Mouse (Mus musculus): ENCODE measurements around the gene Gm21985. TPM values are rescaled to one million over a fixed set of nuclear protein-coding genes. Genes with fewer than 3 reads are reported as not detected.
"Not testable (repeated sequence)": the region's sequence is repeated elsewhere in the genome, so short reads cannot be mapped to it uniquely, and the experiment has no call there.

Gene Gm21985
- total RNA-seq, 2 experiments from 2014 or later: not detected

DNA sequence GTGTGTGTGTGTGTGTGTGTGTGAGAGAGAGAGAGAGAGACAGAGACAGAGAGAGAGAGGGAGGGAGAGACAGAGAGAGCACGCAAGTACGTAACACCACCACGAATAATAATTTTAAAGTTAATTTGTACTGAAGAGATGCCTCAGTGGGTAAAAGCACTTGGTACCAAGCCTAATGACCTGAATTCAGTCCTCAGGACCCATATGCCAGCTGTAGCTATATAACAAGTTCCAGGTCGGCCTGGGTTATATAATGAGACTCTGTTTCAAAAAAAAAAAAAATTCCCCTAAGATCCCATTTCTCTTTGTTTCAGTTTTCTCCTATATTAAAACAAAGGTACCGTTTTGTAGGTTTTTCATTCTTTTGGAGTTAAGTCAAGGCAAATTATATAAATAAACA lies 124.7 kb downstream of the Gm21985 start:
- no peak for DNase-seq (ENCODE audit: low spot score in 2 of 2)

DNA sequence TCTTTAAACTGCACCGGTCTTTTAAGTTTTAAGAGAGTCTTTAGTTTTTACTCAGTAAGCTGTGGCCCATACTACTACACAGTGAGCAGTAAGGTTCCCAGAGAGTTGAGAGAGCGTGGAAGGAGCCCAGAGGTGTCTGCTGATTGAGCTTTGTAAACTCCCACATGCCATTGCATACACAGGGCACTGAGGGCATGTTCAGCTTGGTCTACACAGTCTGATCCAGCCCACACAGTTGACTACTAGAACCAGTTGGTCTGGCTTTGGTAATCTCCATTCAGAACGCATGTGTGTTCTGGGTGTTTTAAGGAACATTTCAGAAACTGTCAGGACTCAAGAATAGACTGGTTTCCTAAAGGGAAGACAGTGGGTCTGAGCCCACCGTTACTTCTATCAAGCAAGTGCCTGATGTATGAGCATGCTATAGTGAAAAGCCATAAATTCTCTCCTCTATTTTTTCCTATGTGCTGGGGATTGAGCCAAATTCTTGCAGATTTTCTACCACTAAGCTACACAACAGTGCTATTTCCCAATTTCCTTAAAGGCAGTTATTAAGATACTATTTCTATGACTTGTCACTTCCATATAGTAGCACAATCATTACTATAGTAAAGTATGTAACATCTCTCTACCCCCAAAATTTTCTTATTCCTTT lies 125.4 kb downstream of the Gm21985 start:
- DNase-seq (ENCODE audit: low spot score in 2 of 2): no peak

GRCm38 (mm10) chr2:112392689-112393088 lies 126.6 kb downstream of the Gm21985 start:
- no peak for DNase-seq (ENCODE audit: low spot score in 2 of 2)

DNA sequence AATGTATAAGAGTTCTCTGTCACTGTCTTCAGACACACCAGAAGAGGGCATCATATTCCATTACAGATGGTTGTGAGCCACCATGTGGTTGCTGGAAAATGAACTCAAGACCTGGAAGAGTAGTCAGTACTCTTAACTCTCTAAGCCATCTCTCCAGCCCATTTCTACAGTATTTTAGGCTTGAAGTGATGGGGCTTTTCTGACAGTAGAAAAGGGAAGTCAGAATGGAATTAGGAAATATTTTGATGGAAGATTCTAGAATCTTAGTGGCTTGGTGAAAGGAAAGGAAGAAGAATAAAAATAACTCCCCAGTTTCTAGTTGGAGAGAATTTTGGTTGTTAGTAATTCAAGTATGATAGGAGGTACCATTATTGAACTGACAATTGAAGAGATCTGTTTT lies 127.8 kb downstream of the Gm21985 start:
- no peak for DNase-seq (ENCODE audit: low spot score in 2 of 2)

DNA sequence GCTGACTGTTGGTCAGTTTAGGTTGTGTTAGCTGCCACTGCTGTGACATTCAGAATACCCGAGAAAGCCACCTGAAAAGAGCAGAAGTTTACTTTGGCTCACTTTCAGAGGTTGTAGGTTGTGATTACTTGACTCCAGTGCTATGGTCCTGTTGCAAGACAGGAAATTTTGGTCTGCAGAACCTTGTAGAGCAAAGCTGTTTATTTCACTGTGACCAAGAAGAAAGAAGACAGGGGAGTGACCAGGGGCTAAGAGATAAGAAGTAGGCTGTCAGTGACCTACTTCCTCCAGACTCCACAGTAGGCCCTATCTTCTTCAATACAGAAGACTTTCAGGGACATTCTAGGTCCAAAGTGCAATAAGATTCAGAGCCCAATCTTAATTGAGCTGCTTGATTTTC lies 130.5 kb downstream of the Gm21985 start:
- DNase-seq (ENCODE audit: low spot score in 2 of 2): no peak

DNA sequence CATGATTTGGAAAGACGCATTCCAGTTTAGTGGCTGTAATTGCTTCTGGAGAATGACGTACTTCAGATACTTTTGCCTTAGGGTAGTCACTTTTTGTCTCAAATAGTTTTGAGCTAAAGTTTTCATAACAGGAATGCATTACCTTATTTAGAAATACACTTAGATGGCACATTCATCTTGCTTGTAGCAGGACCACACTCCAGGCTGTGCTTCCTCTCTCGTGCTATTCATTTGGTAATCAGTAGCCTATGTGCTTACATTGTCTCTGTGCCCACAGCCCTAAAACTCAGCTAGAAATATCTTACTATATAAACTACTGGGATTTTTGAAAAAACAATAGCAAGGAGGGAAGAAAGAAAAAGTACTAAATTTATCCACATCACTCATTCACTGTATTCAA lies 140.9 kb downstream of the Gm21985 start:
- DNase-seq (ENCODE audit: low spot score in 2 of 2): no peak

GRCm38 (mm10) chr2:112425308-112425707 lies 159.2 kb downstream of the Gm21985 start:
- no peak for DNase-seq (ENCODE audit: low spot score in 2 of 2)

GRCm38 (mm10) chr2:112428534-112428933 lies 162.4 kb downstream of the Gm21985 start:
- DNase-seq (ENCODE audit: low spot score in 2 of 2): not testable (repeated sequence)

DNA sequence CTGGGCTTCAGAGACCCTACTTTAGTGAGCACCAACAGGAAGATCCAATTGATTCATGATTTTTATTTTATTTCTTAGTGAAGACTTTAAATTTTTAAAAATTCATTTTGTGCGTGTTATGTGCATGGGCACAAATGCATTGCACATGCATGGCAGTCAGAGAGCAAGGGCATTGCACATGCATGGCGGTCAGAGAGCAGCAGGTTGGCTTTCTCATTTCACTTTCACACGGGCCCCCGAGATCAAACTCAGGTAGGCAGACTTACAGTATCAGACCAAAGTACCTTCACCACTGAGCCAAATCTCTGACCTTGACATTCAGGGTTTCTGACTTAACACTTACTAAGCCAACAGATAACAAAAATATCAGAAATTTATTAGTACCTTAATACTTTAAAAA lies 163.6 kb downstream of the Gm21985 start:
- no peak for DNase-seq (ENCODE audit: low spot score in 2 of 2)

GRCm38 (mm10) chr2:112430403-112430802 lies 164.3 kb downstream of the Gm21985 start:
- no peak for DNase-seq (ENCODE audit: low spot score in 2 of 2)

DNA sequence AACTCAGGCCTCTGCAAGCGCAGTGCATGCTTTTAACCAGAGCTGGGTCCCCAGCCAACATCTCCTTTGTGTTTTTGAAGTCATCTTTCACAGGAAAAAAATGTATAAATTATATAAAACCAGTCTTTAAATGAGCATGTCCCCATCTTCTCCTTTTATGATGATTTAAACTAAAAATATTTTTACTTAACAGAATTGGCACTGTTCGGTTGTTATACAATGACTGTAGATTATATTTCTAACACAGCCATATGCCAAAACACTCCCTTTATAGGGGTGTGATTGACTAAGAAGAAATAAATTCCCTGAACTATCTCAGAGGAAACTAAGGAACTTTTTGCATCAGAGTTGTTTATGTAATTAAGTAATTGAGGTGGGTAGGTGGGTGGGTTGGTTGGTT lies 166.4 kb downstream of the Gm21985 start:
- DNase-seq (ENCODE audit: low spot score in 2 of 2): no peak

DNA sequence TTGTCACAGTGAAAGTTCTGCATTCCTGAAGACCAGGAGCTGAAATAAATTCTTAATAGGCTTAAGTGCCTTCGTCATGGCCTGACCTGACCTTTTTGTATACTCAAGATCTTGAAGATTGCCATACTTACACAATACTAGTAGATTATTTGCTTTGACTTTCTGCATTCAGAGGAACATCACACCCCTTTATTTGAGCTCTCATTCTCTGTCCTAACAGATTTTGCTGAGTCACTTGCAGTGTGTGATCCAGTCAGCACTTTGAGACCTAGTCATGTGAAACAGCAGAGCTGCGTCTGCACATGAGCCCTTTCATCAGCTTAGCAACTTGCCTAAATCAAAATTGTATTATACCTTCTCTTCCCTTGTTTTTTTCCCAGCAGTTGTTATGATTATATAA lies 167.2 kb downstream of the Gm21985 start:
- no peak for DNase-seq (ENCODE audit: low spot score in 2 of 2)

- no peak for DNase-seq (ENCODE audit: low spot score in 2 of 2)
Measured at GRCm38 (mm10) chr2:112436292-112436691, 170.2 kb downstream of the Gm21985 start.

- no peak for DNase-seq (ENCODE audit: low spot score in 2 of 2)
Measured at GRCm38 (mm10) chr2:112437589-112437988, 171.5 kb downstream of the Gm21985 start.

- no peak for DNase-seq (ENCODE audit: low spot score in 2 of 2)
Measured at GRCm38 (mm10) chr2:112443491-112443890, 177.4 kb downstream of the Gm21985 start.

DNA sequence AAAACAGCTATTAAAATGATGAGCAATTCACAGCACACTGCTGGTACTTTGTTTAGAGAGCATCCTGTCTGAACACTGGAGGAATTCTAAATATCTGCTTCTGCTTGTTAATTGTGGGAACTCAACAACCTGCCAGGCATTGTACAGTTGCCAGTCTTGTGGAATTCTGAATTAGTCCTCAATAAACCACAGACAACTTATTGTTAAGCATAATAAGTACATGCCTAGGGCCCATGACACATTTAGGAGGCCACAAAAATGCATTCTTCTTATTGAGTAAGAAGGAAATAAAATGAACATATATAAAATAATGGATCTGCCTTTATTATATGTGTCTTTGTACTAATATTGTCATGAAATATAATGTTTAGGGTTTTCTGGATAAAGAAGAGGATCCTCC lies 179.4 kb downstream of the Gm21985 start:
- no peak for DNase-seq (ENCODE audit: low spot score in 2 of 2)

DNA sequence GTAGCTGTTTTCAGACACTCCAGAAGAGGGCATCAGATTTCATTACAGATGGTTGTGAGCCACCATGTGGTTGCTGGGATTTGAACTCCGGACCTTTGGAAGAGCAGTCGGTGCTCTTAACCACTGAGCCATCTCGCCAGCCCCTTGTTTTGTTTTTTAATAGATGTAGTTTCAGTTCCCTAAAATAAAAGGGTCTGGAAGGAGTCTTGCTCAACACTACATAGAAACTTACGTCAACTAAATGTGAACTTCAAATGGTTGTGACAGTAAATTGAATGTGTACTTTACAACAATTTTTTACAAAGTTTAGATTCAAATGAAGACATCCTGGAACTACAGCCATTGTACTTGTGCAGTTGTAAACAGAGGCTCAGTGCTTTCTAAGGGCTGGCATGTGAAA lies 181.9 kb downstream of the Gm21985 start:
- not testable (repeated sequence) for DNase-seq (ENCODE audit: low spot score in 2 of 2)

- DNase-seq (ENCODE audit: low spot score in 2 of 2): no peak
Measured at GRCm38 (mm10) chr2:112448510-112449059, 182.5 kb downstream of the Gm21985 start.

DNA sequence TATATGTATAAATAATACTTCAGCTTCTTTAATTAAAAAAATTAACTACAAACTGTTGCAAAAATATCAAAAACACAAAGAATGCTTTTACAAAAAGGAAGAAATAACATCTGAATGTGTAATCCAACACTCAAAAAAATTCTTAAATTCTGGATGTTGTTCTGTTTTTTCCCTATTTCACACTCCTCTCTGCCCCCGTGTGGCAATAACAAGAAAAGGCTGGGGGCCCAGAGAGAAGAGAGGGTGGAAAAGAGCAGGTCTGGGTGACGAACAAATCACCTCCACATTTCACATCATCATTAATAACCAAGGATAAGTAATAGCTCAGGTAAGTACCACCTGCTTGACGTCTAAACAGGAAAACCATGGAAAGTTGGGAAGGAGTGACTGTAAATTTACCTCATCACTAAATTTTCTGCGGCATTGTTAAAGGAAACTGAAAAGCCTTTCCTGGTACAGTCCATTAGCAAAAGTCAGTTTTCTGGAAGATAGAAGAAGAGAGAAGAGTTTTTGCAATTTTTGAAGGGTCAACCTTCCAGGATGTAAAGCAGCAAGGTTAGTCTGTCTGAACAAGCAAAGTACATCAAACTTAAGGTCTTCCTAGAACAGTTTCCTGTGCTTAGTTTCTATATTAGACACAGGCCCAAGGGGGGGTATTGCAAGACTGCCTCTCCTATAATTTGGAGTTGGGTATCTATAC lies 183.6 kb downstream of the Gm21985 start:
- no peak for DNase-seq (ENCODE audit: low spot score in 2 of 2)

GRCm38 (mm10) chr2:112452513-112452912 lies 186.4 kb downstream of the Gm21985 start:
- DNase-seq (ENCODE audit: low spot score in 2 of 2): not testable (repeated sequence)

- DNase-seq (ENCODE audit: low spot score in 2 of 2): no peak
Measured at GRCm38 (mm10) chr2:112454125-112454861, 188.2 kb downstream of the Gm21985 start.
